Comparison of ENCODE assay signal across 18 mouse cellular contexts in genomic region chr11:53779808-53780207, GRCm38 (mm10). TPM values are rescaled to one million over a fixed set of nuclear protein-coding genes. Genes with fewer than 3 reads are reported as not detected.
"Had no signal": no experiment of that assay in that cellular context is flagged by ENCODE, and none has a peak within 500 bp of the region (broad histone marks: within the 10 kb centered on the region; RNA-seq: fewer than 3 reads in every experiment).

No protein-coding gene starts in this region.

- H3K9me3 ChIP-seq: kidney, embryonic 15.5 days; limb, embryonic 10.5 days; midbrain, embryonic 10.5 days; midbrain, embryonic 15.5 days; neural tube, embryonic 13.5 days had no signal

- ATAC-seq: lung, postnatal 0 days; midbrain, embryonic 15.5 days had no signal

- H3K4me3 ChIP-seq: kidney, embryonic 15.5 days; limb, embryonic 10.5 days; midbrain, embryonic 10.5 days; midbrain, embryonic 15.5 days; neural tube, embryonic 13.5 days had no signal

- H3K27me3 ChIP-seq: kidney, embryonic 15.5 days; midbrain, embryonic 15.5 days; neural tube, embryonic 13.5 days had no signal

- H3K4me1 ChIP-seq: kidney, embryonic 15.5 days; midbrain, embryonic 15.5 days; neural tube, embryonic 13.5 days had no signal

- H3K9ac ChIP-seq: kidney, embryonic 15.5 days; liver, embryonic 14.5 days; midbrain, embryonic 15.5 days; neural tube, embryonic 13.5 days had no signal

- H3K27ac ChIP-seq: kidney, embryonic 15.5 days; limb, embryonic 10.5 days; liver, embryonic 14.5 days; midbrain, embryonic 10.5 days; midbrain, embryonic 15.5 days; neural tube, embryonic 13.5 days; stomach, postnatal 0 days had no signal

- DNase-seq: kidney, postnatal 14 days; lung, adult 2 months; lung, postnatal 36 days; right cerebral cortex, postnatal 14 days; thymus, postnatal 4 days had no signal

- H3K36me3 ChIP-seq: midbrain, embryonic 10.5 days; midbrain, embryonic 15.5 days had no signal

RNA-seq across cellular contexts. Expression of gene Gm17334, which starts 6.8 kb away (rescaled TPM):
- total RNA-seq: megakaryocyte, adult 5-6 weeks had no signal
- polyA plus RNA-seq: limb, embryonic 10.5 days; liver, embryonic 14.5 days; midbrain, embryonic 10.5 days; midbrain, embryonic 15.5 days; neural tube, embryonic 13.5 days had no signal

RNA-seq across cellular contexts. Expression of gene Il5, which starts 59.2 kb away (rescaled TPM):
- total RNA-seq: layer of hippocampus, adult 8-10 months; layer of hippocampus, postnatal 14 days; left cerebral cortex, adult 18-20 months; megakaryocyte, adult 5-6 weeks had no signal
- polyA plus RNA-seq: kidney, embryonic 15.5 days; limb, embryonic 10.5 days; limb, embryonic 14.5 days; liver, embryonic 14.5 days; lung, postnatal 0 days; midbrain, embryonic 10.5 days; midbrain, embryonic 15.5 days; neural tube, embryonic 13.5 days; stomach, postnatal 0 days had no signal
